17 mouse cellular contexts compared by ENCODE assay signal in genomic region chr11:11624073-11624705, GRCm38 (mm10). TPM values are rescaled to one million over a fixed set of nuclear protein-coding genes. Genes with fewer than 3 reads are reported as not detected.
"Had no signal": no experiment of that assay in that cellular context is flagged by ENCODE, and none has a peak within 500 bp of the region (broad histone marks: within the 10 kb centered on the region; RNA-seq: fewer than 3 reads in every experiment).

No protein-coding gene starts in this region.

- H3K4me3 ChIP-seq: left cerebral cortex, adult 2 months; limb, embryonic 10.5 days; liver, embryonic 13.5 days had no signal

- H3K27ac ChIP-seq: left cerebral cortex, adult 2 months; limb, embryonic 10.5 days; liver, embryonic 13.5 days; stomach, postnatal 0 days had no signal

- H3K4me1 ChIP-seq: limb, embryonic 10.5 days had no signal

- H3K9ac ChIP-seq: liver, embryonic 13.5 days; liver, postnatal 0 days had no signal

- H3K9me3 ChIP-seq: limb, embryonic 10.5 days; liver, embryonic 13.5 days had no signal

- DNase-seq: kidney, adult 2 months; kidney, postnatal 25 days; liver, embryonic 13.5 days; liver, postnatal 0 days; thymus, postnatal 4 days had no signal

- H3K36me3 ChIP-seq: limb, embryonic 10.5 days; liver, embryonic 13.5 days had no signal

- H3K4me2 ChIP-seq: liver, embryonic 13.5 days; midbrain, embryonic 11.5 days had no signal

- H3K27me3 ChIP-seq: liver, embryonic 13.5 days had no signal

- ATAC-seq: liver, postnatal 0 days; midbrain, embryonic 16.5 days had no signal

RNA-seq across cellular contexts. Expression of gene 4930512M02Rik, which starts 3.4 kb away (rescaled TPM):
- total RNA-seq: layer of hippocampus, postnatal 25 days; left cerebral cortex, adult 2 months; left cerebral cortex, postnatal 14 days; neutrophil, adult 5-6 weeks had no signal
- polyA plus RNA-seq: kidney, adult 2 months; kidney, embryonic 16.5 days; limb, embryonic 10.5 days; limb, embryonic 14.5 days; liver, embryonic 13.5 days; liver, postnatal 0 days; lung, embryonic 16.5 days; midbrain, embryonic 11.5 days; midbrain, embryonic 16.5 days; neural tube, embryonic 11.5 days; stomach, postnatal 0 days had no signal
